Comparison of ENCODE assay signal across 21 mouse cellular contexts in the genomic region with DNA sequence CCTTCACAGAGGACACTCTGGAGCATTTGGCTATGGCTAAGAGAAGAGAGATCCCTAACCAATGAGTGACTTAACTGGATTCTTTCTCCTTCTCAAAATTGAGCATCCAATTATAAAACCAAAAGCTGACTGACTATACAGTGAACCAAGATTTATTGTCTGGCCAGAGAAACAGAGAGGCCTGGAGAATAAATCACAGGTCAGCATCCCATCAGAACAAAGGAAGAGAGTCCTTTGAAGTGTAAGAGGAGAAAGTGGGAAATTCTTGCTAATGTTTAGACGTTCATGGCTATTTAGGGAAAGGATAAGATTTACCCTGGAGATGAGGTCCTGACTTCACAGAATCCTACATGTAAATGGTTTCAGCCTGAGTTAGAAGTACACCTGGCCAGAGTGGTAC.
"Had no signal": no experiment of that assay in that cellular context is flagged by ENCODE, and none has a peak within 500 bp of the region (broad histone marks: within the 10 kb centered on the region; RNA-seq: fewer than 3 reads in every experiment).

No protein-coding gene starts in this region.

- H3K36me3 ChIP-seq: lung, embryonic 15.5 days; midbrain, embryonic 10.5 days; midbrain, embryonic 12.5 days; neural tube, embryonic 13.5 days; neural tube, embryonic 15.5 days had no signal

- H3K9me3 ChIP-seq: lung, embryonic 15.5 days; midbrain, embryonic 10.5 days; midbrain, embryonic 12.5 days; neural tube, embryonic 13.5 days; neural tube, embryonic 15.5 days had no signal

- H3K4me1 ChIP-seq: lung, embryonic 15.5 days; megakaryocyte, embryonic 14.5 days; midbrain, embryonic 10.5 days; midbrain, embryonic 12.5 days; neural tube, embryonic 13.5 days; neural tube, embryonic 15.5 days had no signal

- H3K9ac ChIP-seq: lung, embryonic 15.5 days; midbrain, embryonic 12.5 days; neural tube, embryonic 13.5 days; neural tube, embryonic 15.5 days had no signal

- H3K27ac ChIP-seq: lung, embryonic 15.5 days; macrophage; midbrain, embryonic 10.5 days; midbrain, embryonic 12.5 days; neural tube, embryonic 13.5 days; neural tube, embryonic 15.5 days had no signal

- H3K4me3 ChIP-seq: lung, embryonic 15.5 days; megakaryocyte, embryonic 14.5 days; midbrain, embryonic 10.5 days; midbrain, embryonic 12.5 days; myocyte; neural tube, embryonic 13.5 days; neural tube, embryonic 15.5 days had no signal

- DNase-seq: lung, adult 2 months; lung, postnatal 14 days; lung, postnatal 36 days; midbrain, embryonic 14.5 days; retina, postnatal 1 day; right cerebral cortex, postnatal 25 days; right cerebral cortex, postnatal 4 days; spleen, adult 18-20 months; thymus, adult 18-20 months; thymus, postnatal 14 days; thymus, postnatal 36 days had no signal

- H3K4me2 ChIP-seq: lung, embryonic 15.5 days; midbrain, embryonic 12.5 days; neural tube, embryonic 13.5 days; neural tube, embryonic 15.5 days had no signal

- ATAC-seq: lung, postnatal 0 days; midbrain, embryonic 16.5 days had no signal

- H3K27me3 ChIP-seq: lung, embryonic 15.5 days; megakaryocyte, embryonic 14.5 days; midbrain, embryonic 12.5 days; neural tube, embryonic 13.5 days; neural tube, embryonic 15.5 days had no signal
